Mouse (Mus musculus): ENCODE measurements at regions not wholly inside any gene's neighbourhood (a gene's known extent, or its start where the extent isn't known, plus 50 kb on each side); places are given as distances from the start of the nearest gene placed in this dataset.

DNA sequence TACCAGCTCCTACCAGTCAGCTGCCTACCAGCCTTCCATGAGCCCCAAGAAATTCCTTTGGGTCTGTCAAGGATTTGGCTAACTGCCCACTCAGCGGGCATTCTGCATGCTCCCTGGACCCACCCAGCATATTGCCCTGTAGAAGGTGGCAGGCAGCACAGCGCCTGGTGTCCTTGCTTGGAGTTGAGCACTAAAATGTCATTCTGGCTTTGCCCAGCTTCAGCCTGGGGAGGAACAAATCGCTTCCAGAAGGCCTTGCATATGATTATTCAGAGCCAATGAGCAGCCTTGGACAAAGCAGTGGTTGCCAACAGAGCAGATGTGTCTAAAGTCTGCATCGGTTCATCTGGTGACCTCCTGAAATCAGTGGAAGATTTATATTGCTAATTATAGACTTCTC, 103.8 kb downstream of the Olig3 start:
- H3K9ac ChIP-seq = no peak overlapping the region
- WGBS = 56% methylated on average over 4 of the region's 4 CpGs
- ATAC-seq (replicated peaks) = 0 out of 2 replicates have a peak, but pooled peaks have one; percentile 30
- H3K9me3 ChIP-seq = no peaks in the 10 kb centered on the region
- no peak overlapping the region for H3K4me2 ChIP-seq
- no peak overlapping the region for H3K4me3 ChIP-seq
- no peak overlapping the region for H3K27ac ChIP-seq
- peaks cover 2% of the 10 kb centered on the region; the same call in 1 of the 2 replicates for H3K4me1 ChIP-seq
- no peaks in the 10 kb centered on the region for H3K27me3 ChIP-seq (replicated peaks)
- H3K36me3 ChIP-seq (replicated peaks) = no peaks in the 10 kb centered on the region

DNA sequence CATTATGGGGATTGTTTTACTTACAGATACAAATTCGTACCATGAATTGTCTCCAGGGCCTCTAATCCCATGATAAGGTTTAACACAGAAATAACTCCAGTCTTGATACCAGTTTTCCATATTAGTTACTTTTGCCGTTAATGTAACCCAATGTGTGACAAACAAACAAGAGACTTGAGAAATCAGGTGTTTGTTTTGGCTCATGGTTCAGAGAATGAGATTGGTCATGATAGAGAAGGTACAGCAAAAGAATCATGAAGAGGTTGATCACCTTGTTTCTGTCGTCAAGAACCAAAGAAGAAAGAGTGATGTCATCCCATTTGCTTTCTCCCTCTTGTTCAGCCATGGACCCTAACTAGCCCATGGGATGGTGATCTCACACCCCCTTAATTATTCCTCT, 107.5 kb downstream of the Olig3 start:
- Histone ChIP-seq H3K4me1 (peaks cover 2% of the 10 kb centered on the region; the same call in 1 of the 2 replicates), H3K9me3 (no peaks in the 10 kb centered on the region), H3K4me2 (no peak overlapping the region), H3K4me3 (no peak overlapping the region), H3K27ac (no peak overlapping the region), H3K36me3 (replicated peaks) (no peaks in the 10 kb centered on the region), H3K27me3 (replicated peaks) (no peaks in the 10 kb centered on the region), H3K9ac (no peak overlapping the region)
- no peak for ATAC-seq (replicated peaks)
- WGBS = 79% methylated on average over 3 of the region's 3 CpGs

DNA sequence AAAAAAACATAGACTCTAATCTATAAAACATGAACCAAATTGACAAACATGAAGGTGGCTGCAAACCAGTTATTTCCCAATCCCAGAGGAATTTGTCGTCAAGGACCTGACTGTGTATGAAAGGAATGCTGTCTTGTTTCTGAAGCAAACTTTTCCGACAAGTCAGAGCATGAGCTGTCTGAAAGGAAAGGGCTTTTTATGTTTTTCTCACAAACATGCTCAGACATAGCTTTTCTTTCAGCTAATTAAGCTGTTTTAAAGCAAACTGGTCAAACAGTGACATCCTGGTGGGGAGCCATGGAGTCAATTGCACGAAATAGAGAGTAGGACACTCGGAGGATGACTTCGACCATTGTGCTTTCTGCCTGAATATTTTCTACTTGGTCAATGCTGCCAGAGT, 108.2 kb downstream of the Olig3 start:
- H3K4me3 ChIP-seq = no peak overlapping the region
- no peak for ATAC-seq (replicated peaks)
- no peaks in the 10 kb centered on the region for H3K4me1 ChIP-seq
- no peaks in the 10 kb centered on the region for H3K9me3 ChIP-seq
- no peak overlapping the region for H3K9ac ChIP-seq
- 22% methylated on average over 5 of the region's 5 CpGs for WGBS
- H3K36me3 ChIP-seq (replicated peaks) = no peaks in the 10 kb centered on the region
- H3K27ac ChIP-seq = no peak overlapping the region
- no peaks in the 10 kb centered on the region for H3K27me3 ChIP-seq (replicated peaks)
- no peak overlapping the region for H3K4me2 ChIP-seq

DNA sequence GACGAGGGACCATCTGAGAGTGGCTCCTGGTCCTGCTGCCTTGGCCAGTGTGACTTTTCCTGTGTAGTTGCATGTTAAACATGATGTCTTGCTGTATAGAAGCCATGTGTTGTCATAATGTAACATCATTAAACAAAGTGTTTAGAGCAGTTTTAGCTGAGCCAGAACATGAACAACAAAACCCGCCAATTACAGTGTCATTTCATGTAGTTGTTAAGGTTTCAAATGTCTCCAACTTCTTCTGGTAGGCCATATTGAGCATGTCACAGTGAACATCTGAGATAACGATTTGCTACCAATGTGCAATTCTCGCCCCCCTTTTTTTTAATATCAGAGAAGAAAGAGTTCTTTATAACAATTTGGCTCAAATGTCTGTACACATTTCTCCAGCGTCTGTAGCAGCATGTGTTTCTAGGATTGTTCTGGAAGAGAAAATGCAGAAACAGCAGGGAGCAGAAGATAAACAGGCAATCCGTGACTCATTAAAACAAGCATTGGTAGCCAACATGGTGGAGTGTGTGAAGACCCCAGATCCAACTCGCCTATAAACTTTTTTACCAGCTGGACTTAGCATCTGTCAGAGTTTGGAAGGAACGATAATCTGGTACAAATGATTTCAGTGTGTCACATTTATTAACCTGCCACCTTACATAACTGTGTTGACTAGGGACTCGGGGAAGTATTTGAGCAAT, 115.2 kb downstream of the Olig3 start:
- Histone ChIP-seq H3K4me1 (no peaks in the 10 kb centered on the region), H3K27me3 (replicated peaks) (no peaks in the 10 kb centered on the region; the same call in 1 of the 2 replicates), H3K9me3 (no peaks in the 10 kb centered on the region), H3K4me2 (no peak overlapping the region), H3K4me3 (no peak overlapping the region), H3K36me3 (replicated peaks) (no peaks in the 10 kb centered on the region), H3K9ac (no peak overlapping the region), H3K27ac (no peak overlapping the region)
- no peak for ATAC-seq (replicated peaks)
- WGBS = 77% methylated on average over 9 of the region's 9 CpGs

DNA sequence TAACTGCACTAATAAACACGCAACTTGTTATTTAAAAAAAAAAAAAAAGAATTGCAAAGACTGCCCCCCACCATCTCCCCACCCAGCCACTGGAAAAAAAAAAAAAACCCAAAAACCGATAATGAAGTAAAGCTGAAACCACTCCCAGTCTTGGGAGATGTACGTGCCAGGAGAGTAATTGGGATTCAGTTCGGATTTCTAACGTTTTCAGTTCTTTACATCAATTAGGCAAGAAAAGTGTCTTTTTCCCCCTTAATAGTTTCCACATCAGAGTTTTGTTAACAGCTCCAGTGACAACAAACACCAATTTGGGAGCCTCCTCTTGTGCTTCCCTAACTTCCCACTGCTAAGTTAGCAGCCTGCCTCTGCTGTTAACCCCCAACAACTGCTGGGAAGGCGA, 115.7 kb downstream of the Olig3 start:
- Histone ChIP-seq H3K4me3 (no peak overlapping the region), H3K27me3 (replicated peaks) (no peaks in the 10 kb centered on the region; the same call in 1 of the 2 replicates), H3K27ac (no peak overlapping the region), H3K9ac (no peak overlapping the region), H3K36me3 (replicated peaks) (no peaks in the 10 kb centered on the region), H3K4me2 (no peak overlapping the region), H3K4me1 (no peaks in the 10 kb centered on the region), H3K9me3 (no peaks in the 10 kb centered on the region)
- 64% methylated on average over 6 of the region's 6 CpGs for WGBS
- ATAC-seq (replicated peaks) = no peak

DNA sequence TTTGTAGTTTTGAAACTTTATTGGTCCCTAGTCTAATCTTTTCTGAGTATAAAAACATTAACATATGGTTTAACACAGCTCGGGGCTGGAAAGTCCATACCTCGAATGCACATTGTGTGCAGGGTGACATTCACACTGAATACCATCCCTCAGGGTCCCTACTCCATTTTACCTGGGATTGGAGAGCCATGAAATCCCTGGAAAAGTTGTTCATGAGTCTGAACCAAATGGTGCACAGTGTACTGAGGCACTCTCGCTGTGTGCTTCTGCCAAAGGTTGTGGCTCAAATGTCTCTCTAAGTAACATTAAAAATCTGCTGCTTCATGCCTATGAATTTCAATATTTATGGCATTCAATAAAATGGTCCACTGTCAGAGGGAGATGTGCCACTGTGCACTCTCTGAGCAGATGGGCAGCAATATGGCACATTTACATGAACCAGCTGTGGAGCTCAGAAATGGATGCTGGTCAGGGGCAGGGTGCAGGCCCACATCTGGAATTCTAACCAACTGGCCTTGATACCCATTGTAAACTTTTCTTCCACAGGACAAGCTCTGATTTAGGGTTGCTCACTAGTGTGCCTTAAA, 116.7 kb downstream of the Olig3 start:
- no peak overlapping the region for H3K27ac ChIP-seq

DNA sequence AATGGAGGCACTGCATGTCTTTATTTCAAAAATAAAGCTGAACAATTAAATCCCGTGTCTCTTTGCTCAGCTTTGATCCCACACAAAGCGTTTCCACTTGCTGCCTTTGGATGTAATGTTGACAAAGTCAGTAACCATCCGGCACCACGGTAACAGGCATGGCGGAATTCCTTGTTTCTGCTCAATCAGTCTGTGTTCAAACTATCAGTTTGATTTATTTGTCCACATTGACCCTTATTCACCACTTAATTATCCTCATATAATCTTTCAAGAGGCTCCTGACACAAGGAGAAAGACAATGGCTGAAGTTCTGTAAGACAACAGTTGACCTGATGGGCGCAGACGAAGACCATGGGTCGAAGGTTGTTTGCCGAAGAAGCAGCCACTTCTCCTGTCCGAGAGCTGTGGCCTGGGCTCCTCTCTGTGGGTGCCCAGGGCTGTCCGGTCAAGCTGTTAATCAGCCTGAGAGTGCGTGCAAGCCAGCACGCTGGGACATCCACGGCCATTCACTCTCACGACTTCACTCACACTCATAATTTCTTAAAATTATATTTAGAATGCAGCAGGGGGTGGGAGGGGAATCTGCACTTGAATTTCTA, 106.1 kb upstream of the Ifngr1 start:
- H3K9ac ChIP-seq = no peak overlapping the region
- ATAC-seq (replicated peaks) = no peak
- H3K27me3 ChIP-seq (replicated peaks) = peaks cover 1% of the 10 kb centered on the region; the same call in 1 of the 2 replicates
- no peaks in the 10 kb centered on the region for H3K36me3 ChIP-seq (replicated peaks)
- no peak overlapping the region; the same call in 1 of the 2 replicates for H3K4me2 ChIP-seq
- WGBS = 49% methylated on average over 15 of the region's 15 CpGs
- no peak overlapping the region for H3K27ac ChIP-seq
- no peaks in the 10 kb centered on the region for H3K4me1 ChIP-seq
- H3K9me3 ChIP-seq = no peaks in the 10 kb centered on the region
- H3K4me3 ChIP-seq = no peak overlapping the region

More for the DNA sequence above, 116.7 kb downstream of the Olig3 start:
- no peak overlapping the region for H3K9ac ChIP-seq
- no peaks in the 10 kb centered on the region for H3K36me3 ChIP-seq (replicated peaks)
- H3K4me1 ChIP-seq = no peaks in the 10 kb centered on the region
- no peak overlapping the region for H3K4me3 ChIP-seq
- no peaks in the 10 kb centered on the region for H3K9me3 ChIP-seq
- WGBS = 92% methylated on average over 3 of the region's 3 CpGs
- no peak for ATAC-seq (replicated peaks)
- H3K27me3 ChIP-seq (replicated peaks) = no peaks in the 10 kb centered on the region; the same call in 1 of the 2 replicates
- no peak overlapping the region for H3K4me2 ChIP-seq

DNA sequence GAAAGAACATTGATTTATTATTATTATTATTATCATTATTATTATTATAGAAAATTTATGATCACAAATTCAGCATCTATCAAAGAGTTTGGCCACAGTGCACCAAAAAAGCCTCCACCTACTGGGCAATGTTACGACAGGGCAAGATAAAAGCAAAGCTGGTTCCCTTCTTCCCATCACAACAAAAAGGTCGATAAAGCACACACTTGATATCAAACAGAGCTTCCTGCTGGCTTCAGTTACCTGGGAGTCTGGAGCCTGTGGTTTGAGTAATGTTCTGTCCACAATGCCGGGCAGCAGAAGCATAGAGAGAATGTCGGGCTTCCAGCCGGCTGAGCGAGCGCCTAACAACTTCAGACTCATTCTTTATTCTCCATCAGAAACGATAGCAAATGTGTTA, 101.2 kb upstream of the Ifngr1 start:
- WGBS = 38% methylated on average over 8 of the region's 8 CpGs
- ATAC-seq (replicated peaks) = no peak
- no peaks in the 10 kb centered on the region for H3K36me3 ChIP-seq (replicated peaks)
- no peak overlapping the region for H3K4me3 ChIP-seq
- H3K27ac ChIP-seq = no peak overlapping the region
- H3K9me3 ChIP-seq = no peaks in the 10 kb centered on the region
- H3K4me2 ChIP-seq = no peak overlapping the region
- H3K9ac ChIP-seq = no peak overlapping the region
- H3K27me3 ChIP-seq (replicated peaks) = peaks cover 8% of the 10 kb centered on the region
- H3K4me1 ChIP-seq = no peaks in the 10 kb centered on the region

DNA sequence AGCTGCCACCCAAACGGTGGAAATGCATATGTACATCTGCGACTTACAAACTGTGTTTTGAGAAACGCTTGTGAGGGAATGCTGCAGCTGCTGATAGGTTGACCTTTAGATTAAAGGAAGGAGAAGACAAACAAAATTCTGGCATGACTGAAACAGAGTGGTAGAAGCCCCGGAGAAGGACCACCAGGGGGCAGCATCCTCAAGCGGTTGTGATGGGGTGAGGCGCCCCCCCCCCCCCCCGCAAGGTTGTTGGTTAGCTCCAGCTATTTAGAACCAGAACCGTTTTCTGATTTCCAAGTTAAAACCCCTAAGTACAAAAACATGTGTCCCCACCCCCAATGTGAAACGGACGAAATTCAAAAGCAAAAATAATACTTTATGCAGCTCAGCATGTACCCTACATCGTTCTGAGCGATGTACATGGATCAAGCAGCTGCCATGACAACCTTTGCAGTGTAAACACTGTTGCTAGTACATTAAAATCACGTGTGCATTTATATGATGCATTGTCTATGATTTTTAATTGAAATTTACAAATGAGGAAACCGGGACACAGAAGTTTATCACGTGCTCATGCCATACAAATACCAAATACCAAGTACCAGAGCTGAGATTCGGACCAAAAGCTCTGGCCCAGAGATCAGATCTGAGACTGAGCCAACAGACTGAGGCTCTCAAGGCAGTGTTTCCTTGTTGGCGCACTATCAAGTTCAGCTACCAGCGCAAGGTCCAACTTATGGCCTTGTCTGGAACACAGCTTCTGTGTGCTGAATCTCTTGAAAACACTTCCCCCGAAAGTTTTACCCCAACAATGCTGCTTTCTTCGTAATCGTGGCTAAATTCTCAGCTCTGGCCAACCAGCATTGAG, 100.0 kb upstream of the Ifngr1 start:
- H3K4me2 ChIP-seq = no peak overlapping the region
- WGBS = 67% methylated on average over 21 of the region's 21 CpGs
- ATAC-seq (replicated peaks) = no peak
- H3K36me3 ChIP-seq (replicated peaks) = no peaks in the 10 kb centered on the region
- no peak overlapping the region for H3K27ac ChIP-seq
- H3K9ac ChIP-seq = no peak overlapping the region
- H3K9me3 ChIP-seq = no peaks in the 10 kb centered on the region
- peaks cover 8% of the 10 kb centered on the region for H3K27me3 ChIP-seq (replicated peaks)
- no peak overlapping the region for H3K4me3 ChIP-seq
- no peaks in the 10 kb centered on the region for H3K4me1 ChIP-seq

DNA sequence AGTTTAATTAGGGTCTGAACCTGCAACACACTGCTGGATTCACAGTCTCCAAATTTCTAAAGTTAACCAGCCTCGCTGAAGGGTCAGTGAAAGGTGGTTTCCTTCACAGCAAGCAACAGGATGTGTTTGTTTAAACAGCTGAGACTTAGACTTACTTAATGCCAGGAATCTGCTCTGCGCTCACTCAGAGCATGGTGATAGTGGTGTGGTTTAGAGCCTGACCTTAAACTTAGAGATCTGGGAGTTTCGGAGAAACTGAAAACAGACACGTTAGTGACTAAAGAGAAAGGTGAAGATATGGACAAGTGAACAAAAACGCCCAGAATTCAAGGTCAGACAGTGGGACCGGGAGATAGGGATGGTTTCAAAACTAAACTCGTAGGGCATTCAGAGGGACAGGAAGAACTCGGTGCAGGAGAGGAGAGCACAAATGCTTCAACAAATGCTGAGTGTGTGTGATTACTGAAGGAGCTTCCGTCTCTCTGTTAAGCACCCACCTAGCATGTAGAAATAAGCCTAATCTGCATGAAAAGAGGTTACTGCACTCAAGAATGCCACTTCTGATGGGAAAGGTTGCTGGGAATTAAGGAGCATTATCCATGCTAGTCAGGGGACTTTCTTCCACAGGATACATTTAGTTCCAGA, 97.2 kb upstream of the Ifngr1 start:
- Histone ChIP-seq H3K36me3 (replicated peaks) (no peaks in the 10 kb centered on the region), H3K9ac (no peak overlapping the region), H3K4me3 (no peak overlapping the region), H3K27me3 (replicated peaks) (peaks cover 8% of the 10 kb centered on the region), H3K4me1 (no peaks in the 10 kb centered on the region), H3K27ac (no peak overlapping the region), H3K9me3 (no peaks in the 10 kb centered on the region), H3K4me2 (no peak overlapping the region)
- 28% methylated on average over 9 of the region's 9 CpGs for WGBS
- no peak for ATAC-seq (replicated peaks)

DNA sequence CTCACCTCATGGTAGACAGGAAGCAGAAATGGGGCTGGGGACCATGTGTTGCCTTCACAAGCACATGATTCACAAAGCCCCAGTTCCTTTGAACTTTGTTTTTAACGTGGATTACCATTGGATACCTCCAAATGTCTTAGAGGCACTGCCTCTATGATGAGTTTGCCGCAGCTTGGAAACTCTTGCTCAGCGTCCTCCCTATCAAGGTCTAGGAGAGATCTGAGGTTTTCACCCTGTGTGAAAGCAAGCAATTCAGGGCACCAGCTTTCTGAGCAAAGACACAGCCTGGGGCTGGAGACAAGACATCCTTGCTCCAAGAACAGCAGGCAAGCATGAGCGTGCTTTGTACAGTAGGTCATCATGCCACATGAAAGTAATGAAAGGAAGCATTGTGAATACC, 93.6 kb upstream of the Ifngr1 start:
- WGBS = 91% methylated on average over 4 of the region's 4 CpGs
- Histone ChIP-seq H3K4me1 (no peaks in the 10 kb centered on the region), H3K9me3 (no peaks in the 10 kb centered on the region), H3K4me2 (no peak overlapping the region), H3K36me3 (replicated peaks) (no peaks in the 10 kb centered on the region), H3K27me3 (replicated peaks) (no peaks in the 10 kb centered on the region), H3K27ac (no peak overlapping the region), H3K4me3 (no peak overlapping the region), H3K9ac (no peak overlapping the region)
- ATAC-seq (replicated peaks) = no peak

DNA sequence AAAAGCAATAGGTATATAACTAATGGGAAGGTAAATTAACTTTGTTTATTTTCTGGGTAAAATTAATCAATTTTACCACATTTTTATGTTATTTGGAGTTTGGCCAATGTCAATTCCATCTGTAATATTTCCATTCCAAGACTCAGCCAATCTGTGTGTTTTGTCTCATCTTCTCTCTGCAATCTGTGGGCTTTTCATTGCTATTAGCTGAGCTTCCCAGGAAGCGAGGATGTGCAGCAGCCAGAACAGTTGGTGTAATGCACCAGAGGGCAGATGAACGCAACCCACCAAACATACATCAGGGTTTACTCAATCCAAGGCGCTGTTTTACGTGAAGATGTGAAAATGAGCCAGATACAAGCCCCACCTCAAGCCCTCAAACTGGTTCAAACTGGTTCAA, 88.9 kb upstream of the Ifngr1 start:
- Histone ChIP-seq H3K4me2 (no peak overlapping the region), H3K36me3 (replicated peaks) (no peaks in the 10 kb centered on the region), H3K27me3 (replicated peaks) (no peaks in the 10 kb centered on the region), H3K27ac (no peak overlapping the region), H3K9me3 (no peaks in the 10 kb centered on the region), H3K4me3 (no peak overlapping the region), H3K9ac (no peak overlapping the region), H3K4me1 (no peaks in the 10 kb centered on the region)
- ATAC-seq (replicated peaks) = no peak
- 92% methylated on average over 4 of the region's 4 CpGs for WGBS

Measured in midbrain, embryonic 15.5 days (tissue).